Mouse (Mus musculus) splenic B cell, adult 2 months (primary cell): ENCODE data around the gene Fuz.

ENCODE experiments used
- DNase-seq: peaks from one replicate; pipeline ENCODE4 v3.0.0-alpha.2; 2011; ENCODE audit warnings: low read depth, low spot score
- H3K27me3 ChIP-seq: 2 replicates; pipeline ENCODE4 v1.6.1; 2012; ENCODE audit warnings: mild to moderate bottlenecking, low read length, moderate library complexity, mixed read lengths; ENCODE audit not compliant: control insufficient read depth, poor library complexity, insufficient read depth, severe bottlenecking
- H3K36me3 ChIP-seq: 2 replicates; pipeline ENCODE4 v1.6.1; 2012; ENCODE audit warnings: mild to moderate bottlenecking, low read length, moderate library complexity, mixed read lengths; ENCODE audit not compliant: control insufficient read depth, poor library complexity, insufficient read depth, severe bottlenecking

Fuz gene

DNA sequence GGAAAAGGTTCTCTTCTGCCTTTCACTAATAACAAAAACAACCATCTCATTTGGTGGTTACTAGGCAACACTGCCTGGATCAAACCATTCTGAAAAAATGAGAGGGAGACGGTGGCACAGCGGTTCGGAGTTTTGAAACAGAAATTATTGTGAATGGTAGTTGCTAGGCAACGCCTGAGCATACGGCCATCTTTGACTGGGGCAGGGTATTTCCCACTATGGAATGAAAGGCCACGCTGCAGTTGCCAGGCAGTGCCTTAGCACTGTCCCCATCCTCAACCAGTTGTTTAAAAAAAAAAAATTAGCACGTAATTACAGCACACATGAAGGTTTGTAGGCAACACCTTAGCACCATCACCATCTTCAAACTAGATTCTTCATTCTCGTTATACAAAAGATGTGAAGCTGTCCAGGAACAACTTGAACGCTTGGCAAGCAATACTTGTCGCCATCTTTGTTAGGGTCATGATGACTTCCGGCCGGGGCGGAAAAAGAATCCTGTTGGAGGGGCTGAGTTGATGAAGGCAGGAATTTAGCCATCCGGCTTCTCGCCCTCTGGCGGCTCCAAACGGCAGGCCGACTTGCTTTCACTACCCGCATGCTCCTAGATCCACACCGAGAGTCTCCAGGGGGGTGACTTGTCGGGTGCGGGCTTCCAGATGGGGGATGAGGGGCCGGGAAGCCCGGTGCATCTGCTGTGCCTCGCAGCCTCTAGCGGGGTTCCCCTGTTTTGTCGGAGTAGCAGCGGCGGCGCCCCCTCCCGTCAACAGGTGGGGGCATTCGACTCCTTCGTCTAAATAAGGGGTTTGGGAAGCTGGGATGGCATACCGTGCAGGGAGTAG lies at the start of gene Fuz:
Gene Fuz, plus strand, starts transcription at position 487 of the 842 bp plus-strand sequence.
- DNase-seq: peak; percentile 94
- H3K27me3 ChIP-seq: no peaks in the 10 kb centered on the region

DNA sequence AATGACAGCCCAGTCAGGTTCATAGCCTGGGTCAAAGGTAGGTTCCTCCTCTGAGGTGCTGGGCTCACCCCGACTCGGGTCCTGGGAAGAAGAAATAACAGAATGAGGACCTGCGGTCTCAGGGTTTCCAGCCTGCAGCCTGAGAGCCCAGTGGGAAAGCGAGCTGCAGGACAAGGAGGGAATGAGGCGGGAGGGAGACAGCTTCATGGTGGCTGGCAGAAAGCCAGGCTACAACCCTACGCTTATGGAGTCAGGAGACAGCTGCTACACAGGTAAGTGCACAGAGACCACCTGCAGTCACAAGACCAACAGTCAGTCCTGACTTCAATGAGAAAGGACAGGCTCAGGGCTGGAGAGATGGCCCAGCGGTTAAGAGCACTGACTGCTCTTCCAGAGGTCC lies 49.1 kb upstream of the Fuz start:
- no peak for DNase-seq
- Histone ChIP-seq H3K36me3 (peaks cover 22% of the 10 kb centered on the region), H3K27me3 (no peaks in the 10 kb centered on the region)

More for the DNA sequence above, at the start of gene Fuz:
- no peaks in the 10 kb centered on the region; the same call in 1 of the 2 replicates for H3K36me3 ChIP-seq

DNA sequence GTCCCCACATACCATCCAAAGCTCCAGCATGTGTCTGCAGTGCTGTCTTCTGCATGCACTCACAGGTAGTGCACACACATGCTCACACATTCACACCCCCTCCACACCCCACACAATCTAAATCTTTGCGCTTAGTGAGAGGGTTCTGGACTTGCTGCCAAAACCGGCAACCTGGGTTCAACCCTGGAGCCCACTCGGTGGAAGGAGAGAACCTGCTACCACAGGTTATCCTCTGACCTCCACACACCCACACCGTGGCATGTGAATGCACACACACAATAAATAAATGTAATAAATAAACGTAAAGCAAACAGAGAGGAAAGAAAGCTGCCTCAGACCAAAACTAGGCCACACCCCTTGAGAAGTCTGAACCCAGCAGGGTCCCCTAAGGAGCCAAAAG lies 48.1 kb upstream of the Fuz start:
- DNase-seq: no peak
- H3K27me3 ChIP-seq: no peaks in the 10 kb centered on the region
- H3K36me3 ChIP-seq: peaks cover 18% of the 10 kb centered on the region

DNA sequence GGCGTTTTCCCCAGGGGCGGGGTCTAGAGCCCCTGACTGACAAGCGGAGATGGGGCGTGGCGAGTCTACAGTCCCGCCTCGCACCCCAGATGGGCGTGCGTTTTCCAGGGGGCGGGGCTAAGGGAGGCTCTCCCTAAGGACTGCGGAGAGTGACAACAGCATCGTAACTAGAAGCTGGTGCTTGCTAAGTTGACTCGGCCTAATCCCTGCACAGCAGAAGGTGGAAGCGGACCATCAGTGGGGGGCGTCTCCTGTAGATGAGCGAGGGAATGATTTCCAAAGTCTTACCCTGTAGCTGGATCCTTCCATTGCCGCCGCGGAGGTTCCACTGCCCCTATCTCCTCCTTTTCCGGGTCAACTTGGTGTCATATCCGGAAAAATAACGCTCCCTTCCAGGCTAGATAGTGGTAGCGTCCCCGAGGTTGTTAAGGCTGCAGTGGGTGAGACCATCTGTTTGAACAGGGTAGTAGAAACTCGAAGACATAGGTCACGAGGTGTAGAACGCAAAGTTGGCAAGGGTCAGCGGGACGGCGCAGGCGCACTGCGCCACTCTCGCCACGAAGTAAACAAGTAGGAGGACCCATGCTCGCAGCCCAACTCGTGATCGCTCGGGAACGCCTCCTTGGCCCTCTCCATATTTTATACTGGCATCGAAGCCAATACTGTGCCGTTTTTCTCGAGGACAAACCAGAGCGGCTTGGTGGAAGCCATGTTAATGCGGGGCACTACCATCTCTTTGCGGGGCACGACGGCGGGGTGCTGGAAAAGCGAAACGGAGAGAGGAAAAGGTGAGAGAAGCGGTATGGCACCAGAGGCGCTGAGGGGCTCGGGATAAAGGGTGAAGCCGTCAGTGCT lies 47.1 kb upstream of the Fuz start, which contains the start of the genes Akt1s1 and Tbc1d17:
Gene Akt1s1, plus strand, starts transcription at position 431 of the 855 bp plus-strand sequence.
Gene Tbc1d17, minus strand, starts transcription at position 519 of the 855 bp plus-strand sequence.
- peak; percentile 100 for DNase-seq
- H3K27me3 ChIP-seq: no peaks in the 10 kb centered on the region
- peaks cover 15% of the 10 kb centered on the region for H3K36me3 ChIP-seq

DNA sequence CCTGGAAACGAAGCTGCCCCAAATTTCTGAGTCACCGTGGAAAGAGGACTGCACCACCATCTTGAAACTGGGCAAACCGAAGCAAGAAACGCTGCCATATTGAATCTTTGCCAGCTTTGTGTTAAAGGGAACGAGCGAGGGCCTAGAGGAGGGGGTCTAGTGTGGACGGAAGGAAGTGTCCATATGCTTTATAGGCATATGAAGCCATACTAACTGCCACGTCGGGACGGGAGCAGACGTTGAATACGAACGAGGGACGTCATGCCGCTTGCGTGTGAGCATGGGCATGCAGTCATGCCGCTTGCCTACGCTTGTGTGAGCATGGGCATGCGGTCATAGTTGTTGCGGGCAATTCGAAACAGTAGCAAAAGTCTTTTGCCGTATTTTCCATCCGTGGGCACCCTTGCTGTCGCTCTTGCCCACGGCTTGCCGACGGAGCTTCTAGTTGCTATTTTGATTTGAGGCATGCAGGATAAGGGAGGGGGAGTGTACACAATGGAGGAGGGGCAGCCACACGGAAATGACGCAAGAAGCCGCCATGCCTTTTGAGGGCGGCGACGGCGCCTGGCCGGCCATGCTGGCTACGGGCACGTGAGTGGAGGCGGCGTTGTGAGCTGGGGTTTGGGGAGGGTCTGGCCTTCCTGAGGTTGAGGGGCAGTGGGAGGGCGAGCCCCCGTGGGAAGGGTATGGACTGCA lies 46.3 kb upstream of the Fuz start:
- no peaks in the 10 kb centered on the region for H3K27me3 ChIP-seq
- DNase-seq: peak; percentile 93
- peaks cover 9% of the 10 kb centered on the region for H3K36me3 ChIP-seq

DNA sequence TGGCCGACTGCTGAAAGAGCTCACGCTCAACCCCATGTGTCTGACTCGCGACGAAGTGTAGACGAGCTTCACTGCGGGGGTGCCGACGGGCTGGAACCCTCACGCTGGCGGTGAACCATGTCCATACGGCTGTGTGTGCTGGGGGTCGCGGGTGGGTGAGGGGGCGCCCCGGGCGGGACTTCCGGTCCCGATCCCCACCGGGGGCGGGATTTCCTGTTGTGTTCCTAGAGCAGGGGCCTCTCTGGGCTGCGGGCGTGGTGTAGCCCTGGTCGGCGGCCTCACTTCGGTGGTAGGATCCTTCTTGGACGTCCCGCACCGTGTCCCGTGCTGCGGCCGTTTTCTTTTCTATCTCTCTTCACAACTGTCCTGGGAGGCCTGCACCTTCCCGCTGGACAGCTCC lies 45.7 kb upstream of the Fuz start:
- no peaks in the 10 kb centered on the region for H3K27me3 ChIP-seq
- peak; percentile 66 for DNase-seq
- H3K36me3 ChIP-seq: peaks cover 9% of the 10 kb centered on the region

DNA sequence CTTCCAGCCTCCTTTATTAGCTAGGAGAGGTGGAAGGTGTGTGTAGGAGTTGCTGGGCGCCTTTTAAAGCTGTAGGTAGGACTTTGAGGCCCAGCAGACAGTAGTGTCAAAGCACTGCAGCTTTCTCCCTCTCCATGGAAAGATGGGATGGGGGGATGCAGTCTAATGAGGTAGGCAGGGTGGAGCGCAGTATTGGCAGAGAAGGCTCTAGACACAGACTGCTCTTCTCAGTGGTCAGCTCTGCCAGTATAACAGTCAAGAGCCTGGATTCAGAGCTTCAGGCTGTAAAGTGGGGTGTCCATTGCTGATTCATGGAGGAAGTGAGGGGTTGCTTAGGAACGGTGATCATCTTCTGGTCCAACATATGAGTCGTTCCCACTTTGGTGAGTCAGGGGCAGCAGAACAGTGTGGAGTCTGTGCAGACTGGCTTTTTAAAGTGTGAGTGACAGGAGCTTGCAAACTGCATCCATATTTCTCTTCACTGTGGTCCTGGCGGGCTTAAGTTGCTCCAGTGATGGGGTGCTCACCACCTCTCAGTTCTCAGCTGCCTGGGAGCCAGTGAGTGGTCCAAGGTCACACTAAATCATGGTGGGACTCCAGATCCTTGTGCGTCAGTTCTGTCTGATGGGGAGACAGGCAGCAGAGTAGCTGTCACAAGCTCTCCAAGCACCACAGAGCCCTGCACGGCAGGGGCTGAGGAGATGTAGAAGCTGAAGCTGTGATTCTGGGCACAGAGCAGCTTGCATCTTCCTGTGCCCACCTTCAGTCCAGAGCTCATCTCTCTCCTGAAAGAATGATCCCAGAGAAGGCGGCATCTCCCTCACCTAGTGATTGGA lies 44.9 kb upstream of the Fuz start:
- Histone ChIP-seq H3K27me3 (no peaks in the 10 kb centered on the region), H3K36me3 (peaks cover 6% of the 10 kb centered on the region; the same call in 1 of the 2 replicates)
- DNase-seq: no peak

DNA sequence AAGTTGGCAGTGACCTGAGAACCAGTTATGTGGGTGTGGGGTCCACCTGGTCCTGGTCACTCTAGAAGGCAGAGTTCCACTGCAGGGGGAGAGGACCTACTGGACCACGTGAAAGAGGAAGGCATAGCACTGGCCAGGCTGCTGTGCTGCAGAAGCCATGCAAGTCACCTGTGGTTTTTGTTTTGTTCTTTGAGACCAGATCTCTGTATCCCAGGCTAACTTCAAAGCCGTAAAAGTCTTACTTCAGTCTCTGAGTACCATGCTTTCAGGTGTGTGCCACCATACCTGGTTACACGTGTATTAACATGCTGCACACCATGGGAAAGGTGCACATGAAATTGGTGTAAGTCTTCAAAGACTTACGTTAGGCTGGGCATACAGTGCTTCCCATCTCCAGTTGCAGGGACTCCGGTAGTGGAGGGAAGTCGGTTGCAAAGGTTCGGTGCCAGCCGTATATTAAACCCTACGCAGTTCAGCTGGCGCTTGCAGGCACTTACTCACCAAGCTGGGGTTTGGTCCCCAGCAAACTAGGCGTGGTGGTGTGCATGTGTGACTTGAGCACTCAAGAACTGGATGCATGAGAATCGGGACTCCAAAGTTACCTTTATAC lies 44.1 kb upstream of the Fuz start:
- no peak for DNase-seq
- H3K27me3 ChIP-seq: no peaks in the 10 kb centered on the region
- peaks cover under 1% of the 10 kb centered on the region; the same call in 1 of the 2 replicates for H3K36me3 ChIP-seq

DNA sequence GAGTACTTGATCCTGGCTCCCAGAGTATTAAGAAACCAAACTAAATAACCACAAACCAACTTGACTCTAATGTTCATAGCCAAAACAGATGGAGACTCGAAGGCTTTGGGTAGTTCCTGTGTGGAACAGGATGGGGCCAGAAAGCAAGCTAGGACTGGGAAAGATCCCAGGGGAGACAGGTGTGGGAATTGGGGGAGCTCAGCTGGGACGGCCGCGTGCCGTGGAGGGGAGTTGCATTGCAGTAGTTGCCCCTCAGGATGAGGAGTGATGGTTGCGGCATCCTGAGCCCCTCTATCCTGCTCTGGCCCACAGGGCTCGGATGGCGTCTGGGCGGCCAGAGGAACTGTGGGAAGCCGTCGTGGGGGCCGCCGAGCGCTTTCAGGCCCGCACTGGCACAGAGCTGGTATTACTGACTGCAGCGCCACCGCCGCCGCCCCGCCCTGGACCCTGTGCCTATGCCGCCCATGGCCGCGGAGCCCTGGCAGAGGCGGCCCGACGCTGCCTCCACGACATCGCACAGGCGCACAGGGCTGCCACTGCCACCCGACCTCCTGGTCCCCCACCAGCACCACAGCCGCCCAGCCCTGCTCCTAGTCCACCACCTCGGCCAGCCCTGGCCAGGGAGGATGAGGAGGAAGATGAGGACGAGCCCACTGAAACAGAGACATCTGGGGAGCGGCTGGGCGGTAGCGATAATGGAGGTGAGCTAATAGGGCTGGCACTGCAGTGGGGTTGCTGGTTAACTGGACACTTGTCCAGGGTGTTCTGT lies 43.4 kb upstream of the Fuz start:
- no peaks in the 10 kb centered on the region for H3K36me3 ChIP-seq
- H3K27me3 ChIP-seq: no peaks in the 10 kb centered on the region
- DNase-seq: no peak

DNA sequence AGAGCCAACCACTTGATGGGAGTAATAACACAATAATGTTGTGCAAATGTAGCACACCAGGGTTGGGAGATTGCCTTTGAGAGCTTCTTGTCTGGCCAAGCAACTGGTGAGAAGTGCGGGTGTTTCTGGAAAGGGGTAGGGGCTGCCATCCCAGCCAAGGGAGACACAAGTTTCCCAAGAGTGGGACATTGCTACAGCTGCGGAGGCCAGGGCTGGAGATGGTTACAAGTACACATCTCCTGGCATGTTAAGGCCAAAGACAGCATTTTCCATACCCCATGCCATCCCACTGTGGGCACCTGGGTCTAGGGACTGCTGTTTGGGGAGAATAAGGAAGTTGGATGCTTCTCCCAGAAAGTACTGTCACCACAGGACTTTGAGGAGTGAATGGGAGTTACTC lies 42.8 kb upstream of the Fuz start:
- DNase-seq: no peak
- Histone ChIP-seq H3K36me3 (no peaks in the 10 kb centered on the region), H3K27me3 (no peaks in the 10 kb centered on the region)

DNA sequence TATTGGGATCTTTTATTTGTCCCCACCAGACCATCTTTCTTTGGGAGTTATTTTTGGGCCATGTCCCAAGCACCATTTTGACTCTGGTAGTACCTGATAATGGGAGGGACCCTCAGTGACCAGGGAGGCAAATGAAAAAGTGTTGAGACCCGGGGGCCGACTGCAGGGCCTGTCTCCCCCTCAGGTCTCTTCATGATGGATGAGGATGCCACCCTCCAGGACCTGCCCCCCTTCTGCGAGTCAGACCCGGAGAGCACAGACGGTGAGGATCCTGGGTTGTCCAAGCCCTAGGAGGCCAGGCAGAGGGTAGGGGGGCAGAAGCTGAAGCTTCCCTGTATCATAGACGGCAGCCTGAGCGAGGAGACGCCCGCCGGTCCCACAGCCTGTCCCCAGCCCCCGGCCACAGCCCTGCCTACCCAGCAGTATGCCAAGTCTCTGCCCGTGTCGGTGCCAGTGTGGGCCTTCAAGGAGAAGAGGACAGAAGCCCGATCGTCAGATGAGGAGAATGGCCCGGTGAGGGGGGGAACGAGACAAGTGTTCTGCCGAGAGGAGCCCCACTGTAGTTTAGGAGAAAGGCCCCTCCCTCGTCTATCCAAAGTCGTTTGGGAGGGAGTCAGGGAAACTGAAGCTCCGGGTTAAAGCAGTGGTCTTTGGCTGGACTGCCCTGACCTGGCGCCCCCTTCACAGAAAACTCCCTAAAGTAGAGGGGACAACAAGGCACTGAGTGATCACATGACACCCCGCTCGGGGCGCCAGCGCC lies 42.1 kb upstream of the Fuz start:
- DNase-seq: no peak
- no peaks in the 10 kb centered on the region for H3K27me3 ChIP-seq
- no peaks in the 10 kb centered on the region for H3K36me3 ChIP-seq

DNA sequence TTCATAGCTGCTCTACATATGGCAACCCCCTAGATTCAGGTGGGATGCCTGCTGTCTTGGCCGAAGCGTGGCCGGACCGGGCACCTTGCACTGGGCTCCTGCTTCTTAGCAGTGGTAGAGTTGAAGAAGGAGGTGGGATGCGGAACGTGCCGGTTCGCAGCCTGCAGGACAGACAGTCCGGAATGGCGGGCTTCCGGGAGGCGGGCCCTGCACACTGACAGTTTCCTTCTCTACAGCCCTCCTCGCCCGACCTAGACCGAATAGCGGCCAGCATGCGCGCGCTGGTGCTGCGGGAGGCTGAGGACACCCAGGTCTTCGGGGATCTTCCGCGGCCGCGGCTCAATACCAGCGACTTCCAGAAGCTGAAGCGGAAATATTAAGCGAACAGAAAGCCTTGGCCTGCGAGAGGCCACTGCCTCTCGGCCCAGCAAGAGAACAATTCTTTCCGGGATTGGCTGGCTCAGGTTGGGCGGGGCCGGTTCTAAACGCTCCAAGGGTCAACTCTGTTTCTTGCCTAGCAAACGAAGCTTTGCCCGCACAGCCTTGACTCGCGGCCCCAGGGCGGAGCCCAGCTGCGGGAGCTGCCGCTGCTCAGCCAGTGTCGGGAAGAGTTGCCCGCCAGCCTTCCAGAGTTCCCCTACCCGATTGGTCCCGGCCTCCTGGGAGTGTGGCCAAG lies 41.4 kb upstream of the Fuz start:
- H3K27me3 ChIP-seq: no peaks in the 10 kb centered on the region
- DNase-seq: peak; percentile 72

More for the DNA sequence above, 41.4 kb upstream of the Fuz start:
- H3K36me3 ChIP-seq: no peaks in the 10 kb centered on the region
